Mouse (Mus musculus) neutrophil, adult 83 days (primary cell): Measurements from ENCODE around the gene Vmn1r184. TPM values are rescaled to one million over a fixed set of nuclear protein-coding genes. Genes with fewer than 3 reads are reported as not detected.

Experiments used
- total RNA-seq, 2 experiments: library from RNA; stranded (reverse); gene quantifications; one replicate each; pipeline ENCODE4 v1.2.4; 2023

The Vmn1r184 gene
- total RNA-seq, result not detected

DNA sequence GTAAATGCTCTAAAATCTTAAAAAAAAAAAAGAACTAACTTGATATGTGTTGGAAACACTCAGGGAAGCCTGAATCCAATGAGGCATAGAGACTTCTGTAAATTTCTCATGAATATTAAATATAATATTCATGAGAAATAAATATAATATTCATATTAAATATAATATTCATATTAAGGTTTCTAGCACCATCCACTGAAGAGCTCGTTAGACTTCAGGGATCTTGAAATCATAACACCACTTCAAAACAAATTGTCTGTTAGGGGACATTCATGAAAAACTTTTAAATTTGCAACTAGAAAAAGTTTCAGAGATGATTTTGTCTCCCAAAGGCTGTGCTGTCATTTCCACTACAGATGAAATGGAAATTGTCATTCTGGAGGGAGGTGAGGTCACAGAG lies at the start of gene Vmn1r184:
Gene Vmn1r184 (plus strand): TSS at position 301 of the 400 bp plus-strand sequence.

GRCm38 (mm10) chr7:26306926-26307325 lies 46.8 kb downstream of the Vmn1r184 start, which contains the start of gene Cyp2a4:
Gene Cyp2a4, plus strand, starts transcription at chr7:26307169.

Other genes starting within 250 kb of the Vmn1r184 start
- not detected for gene Cyp2b13, start 198.8 kb upstream of the Vmn1r184 start, total RNA-seq
- under 1 TPM; 0.22 to 0.31 TPM for gene Cyp2b9, start 86.9 kb upstream of the Vmn1r184 start, total RNA-seq
- not detected for gene Cyp2a4, start 46.8 kb downstream of the Vmn1r184 start, total RNA-seq
- not detected for gene Nlrp9c, start 143.4 kb downstream of the Vmn1r184 start, total RNA-seq
- not detected for gene Nlrp4a, start 174.8 kb downstream of the Vmn1r184 start, total RNA-seq